Comparison of ENCODE assay signal across 8 mouse cellular contexts in genomic region chr4:140103341-140104027, GRCm38 (mm10).
A peak's percentile ranks its signal among the peaks of the same experiment; 100 is the strongest.
DNase-seq lines count a peak whose midpoint lies in the region; ATAC-seq and TF ChIP-seq lines count a peak whose summit lies in the region.
"Had no signal": no experiment of that assay in that cellular context is flagged by ENCODE, and none has a peak within 500 bp of the region (broad histone marks: within the 10 kb centered on the region; RNA-seq: fewer than 3 reads in every experiment).

No protein-coding gene starts in this region.

- TF ChIP-seq POLR2A in lung, adult 2 months (IDR thresholded peaks at IDR 0.05; ENCODE audit: borderline replicate concordance, extremely low read depth, low read depth, low read length) = no peak

- no peaks in the 10 kb centered on the region for H3K4me1 ChIP-seq in lung, adult 2 months (ENCODE audit: control insufficient read depth, insufficient read depth, low read length)
- H3K4me1 ChIP-seq in forebrain, embryonic 15.5 days = peaks cover 41% of the 10 kb centered on the region

- H3K4me3 ChIP-seq in lung, adult 2 months (replicated peaks; ENCODE audit: extremely low read depth, low read depth, low read length) = no peak overlapping the region
- H3K4me3 ChIP-seq in forebrain, embryonic 15.5 days = peak overlapping the region; percentile 20
- H3K4me3 ChIP-seq: myocyte had no signal

- H3K27me3 ChIP-seq in forebrain, embryonic 15.5 days = peaks cover 4% of the 10 kb centered on the region; the same call in 1 of the 2 replicates

- no peaks in the 10 kb centered on the region for H3K36me3 ChIP-seq in forebrain, embryonic 15.5 days

- H3K4me2 ChIP-seq in forebrain, embryonic 15.5 days (replicated peaks) = peak overlapping the region; percentile 40

- WGBS in lung, adult 2 months = 4% methylated on average over 28 of the region's 28 CpGs
- 1% methylated on average over 28 of the region's 28 CpGs for WGBS in forebrain, embryonic 15.5 days

- H3K9me3 ChIP-seq in forebrain, embryonic 15.5 days = no peaks in the 10 kb centered on the region

- ATAC-seq in forebrain, embryonic 15.5 days (replicated peaks) = peak; percentile 54
- no peak for ATAC-seq in granulocyte monocyte progenitor cell, adult 5-6 weeks (replicated peaks; ENCODE audit: poor library complexity, severe bottlenecking)

- DNase-seq in lung, postnatal 10 days = peak; percentile 15
- DNase-seq in lung, adult 2 months = no peak
- DNase-seq in mesoderm, embryonic 11.5 days (ENCODE audit: low read depth, low spot score) = peak; percentile 34
- DNase-seq in spleen, postnatal 36 days (ENCODE audit: low spot score in 2 of 2) = no peak
- no peak for DNase-seq in ovary, postnatal 10 days (ENCODE audit: low spot score)

- H3K27ac ChIP-seq in forebrain, embryonic 15.5 days (replicated peaks) = peak overlapping the region; percentile 78

- no peak for TF ChIP-seq CTCF in lung, adult 2 months (IDR thresholded peaks at IDR 0.05; ENCODE audit: insufficient read depth, low read length)

- 0 out of 2 replicates have a peak overlapping the region, but pooled peaks have one; percentile 2 for H3K9ac ChIP-seq in forebrain, embryonic 15.5 days (replicated peaks)

Comparison
In these comparisons a context has a peak if more than half of its experiments do, and no peak if none do; other contexts are left out.
1. DNase-seq: peak in lung, postnatal 10 days (single experiment) and mesoderm, embryonic 11.5 days (single experiment); none in lung, adult 2 months (single experiment), spleen, postnatal 36 days (0 of 2) and ovary, postnatal 10 days (single experiment).